7 mouse cellular contexts compared by ENCODE assay signal in genomic region chr17:33394182-33395034, GRCm38 (mm10). TPM values are rescaled to one million over a fixed set of nuclear protein-coding genes. Genes with fewer than 3 reads are reported as not detected.
DNase-seq lines count a peak whose midpoint lies in the region; ATAC-seq lines count a peak whose summit lies in the region.

Gene Zfp101, minus strand, starts transcription at chr17:33394641.

- under 1% methylated on average over 44 of the region's 44 CpGs for WGBS in embryonic facial prominence, embryonic 12.5 days
- under 1% methylated on average over 44 of the region's 44 CpGs for WGBS in limb, embryonic 11.5 days
- under 1% methylated on average over 44 of the region's 44 CpGs for WGBS in midbrain, embryonic 14.5 days

- H3K36me3 ChIP-seq in embryonic facial prominence, embryonic 12.5 days: no peaks in the 10 kb centered on the region; the same call in 1 of the 2 replicates
- H3K36me3 ChIP-seq in limb, embryonic 11.5 days (ENCODE audit: control insufficient read depth, insufficient read depth, low read length): no peaks in the 10 kb centered on the region
- no peaks in the 10 kb centered on the region for H3K36me3 ChIP-seq in midbrain, embryonic 14.5 days (ENCODE audit: control insufficient read depth, insufficient read depth, low read length)

- DNase-seq in adrenal gland, postnatal 25 days: peak; percentile 77
- peak; percentile 100 for DNase-seq in heart, adult 11 months
- DNase-seq in kidney, adult 18-20 months: peak; percentile 90
- DNase-seq in limb, embryonic 11.5 days (ENCODE audit: low spot score): peak; percentile 90
- DNase-seq in midbrain, embryonic 14.5 days: peak; percentile 96
- peak; percentile 70 to 74 for DNase-seq in spleen, adult 18-20 months

- H3K4me3 ChIP-seq in embryonic facial prominence, embryonic 12.5 days: peak within 1 kb of the TSS; percentile 95
- peak within 1 kb of the TSS; percentile 92 for H3K4me3 ChIP-seq in limb, embryonic 11.5 days (ENCODE audit: low read depth, low read length)
- H3K4me3 ChIP-seq in midbrain, embryonic 14.5 days (replicated peaks; ENCODE audit: low read depth, low read length): peak within 1 kb of the TSS; percentile 73

- peak; percentile 95 for ATAC-seq in embryonic facial prominence, embryonic 12.5 days (ENCODE audit: insufficient number of reproducible peaks, insufficient read depth, low FRiP score, low TSS enrichment)
- peak; percentile 95 for ATAC-seq in limb, embryonic 11.5 days (ENCODE audit: insufficient number of reproducible peaks, low FRiP score, low TSS enrichment, low read depth)
- peak; percentile 98 for ATAC-seq in midbrain, embryonic 14.5 days (ENCODE audit: low FRiP score, low TSS enrichment)

- peak within 1 kb of the TSS; percentile 68 for H3K4me2 ChIP-seq in embryonic facial prominence, embryonic 12.5 days (replicated peaks)
- peak within 1 kb of the TSS; percentile 63 for H3K4me2 ChIP-seq in limb, embryonic 11.5 days (ENCODE audit: low read depth, severe bottlenecking)
- peak within 1 kb of the TSS; percentile 71 for H3K4me2 ChIP-seq in midbrain, embryonic 14.5 days (ENCODE audit: low read length)

- H3K27ac ChIP-seq in embryonic facial prominence, embryonic 12.5 days: peak within 1 kb of the TSS; percentile 80
- H3K27ac ChIP-seq in limb, embryonic 11.5 days (replicated peaks; ENCODE audit: low read depth, low read length): peak within 1 kb of the TSS; percentile 42; the same call in 1 of the 2 replicates
- H3K27ac ChIP-seq in midbrain, embryonic 14.5 days (replicated peaks; ENCODE audit: low read depth, low read length): peak within 1 kb of the TSS; percentile 78

- peaks cover 7% of the 10 kb centered on the region; the same call in 1 of the 2 replicates for H3K4me1 ChIP-seq in embryonic facial prominence, embryonic 12.5 days
- no peaks in the 10 kb centered on the region for H3K4me1 ChIP-seq in limb, embryonic 11.5 days (ENCODE audit: control insufficient read depth, insufficient read depth, low read length)
- peaks cover 7% of the 10 kb centered on the region; the same call in 1 of the 2 replicates for H3K4me1 ChIP-seq in midbrain, embryonic 14.5 days (ENCODE audit: control insufficient read depth, insufficient read depth, low read length)

- H3K27me3 ChIP-seq in embryonic facial prominence, embryonic 12.5 days: no peaks in the 10 kb centered on the region
- no peaks in the 10 kb centered on the region for H3K27me3 ChIP-seq in limb, embryonic 11.5 days (ENCODE audit: control insufficient read depth, insufficient read depth, low read length)
- H3K27me3 ChIP-seq in midbrain, embryonic 14.5 days (ENCODE audit: control insufficient read depth, insufficient read depth, low read length): no peaks in the 10 kb centered on the region

- peak within 1 kb of the TSS; percentile 74 for H3K9ac ChIP-seq in embryonic facial prominence, embryonic 12.5 days
- peak within 1 kb of the TSS; percentile 73 for H3K9ac ChIP-seq in limb, embryonic 11.5 days (ENCODE audit: low read length)
- H3K9ac ChIP-seq in midbrain, embryonic 14.5 days (replicated peaks; ENCODE audit: low read length): peak within 1 kb of the TSS; percentile 70

- no peaks in the 10 kb centered on the region for H3K9me3 ChIP-seq in embryonic facial prominence, embryonic 12.5 days
- no peaks in the 10 kb centered on the region for H3K9me3 ChIP-seq in limb, embryonic 11.5 days (ENCODE audit: control insufficient read depth, low read length)
- H3K9me3 ChIP-seq in midbrain, embryonic 14.5 days (ENCODE audit: control insufficient read depth, low read length): no peaks in the 10 kb centered on the region

RNA-seq across cellular contexts. Expression of gene Zfp101, which starts in this region (rescaled TPM):
- 9.0 and 9.4 TPM in 2 replicates for total RNA-seq in adrenal gland, postnatal 25 days (2021)
- 22.3 and 25.9 TPM in 2 replicates for polyA plus RNA-seq in embryonic facial prominence, embryonic 12.5 days (2016; fragmentation: Nextera tagmentation; extraction: Ambion mirVana)
- polyA plus RNA-seq in limb, embryonic 11.5 days (2014; fragmentation: Nextera tagmentation; extraction: Ambion mirVana): 27.2 and 27.8 TPM in 2 replicates
- 17.1 and 17.3 TPM in 2 replicates for polyA plus RNA-seq in midbrain, embryonic 14.5 days (2014; fragmentation: Nextera tagmentation; extraction: Ambion mirVana)

Comparison
In these comparisons a context has a peak if more than half of its experiments do, and no peak if none do; other contexts are left out.
1. Peak in every context shown above with its lines: DNase-seq, ATAC-seq, H3K4me3 ChIP-seq and H3K27ac ChIP-seq.